Mouse (Mus musculus) testis, adult 2 months (tissue): ENCODE measurements around the gene Chst4. TPM values are rescaled to one million over a fixed set of nuclear protein-coding genes. Genes with fewer than 3 reads are reported as not detected.

Source experiments
- H3K27ac ChIP-seq: fragments of 200-500 bp; 2 replicates; pipeline ENCODE4 v1.5.1; 2012; ENCODE audit warnings: low read depth, low read length; ENCODE audit not compliant: control insufficient read depth, insufficient read depth
- H3K27me3 ChIP-seq: fragments of 200-500 bp; 2 replicates; pipeline ENCODE4 v1.6.1; 2012; ENCODE audit warnings: mild to moderate bottlenecking, low read length, moderate library complexity; ENCODE audit not compliant: control insufficient read depth, insufficient read depth
- H3K36me3 ChIP-seq: fragments of 200-500 bp; 2 replicates; pipeline ENCODE4 v1.6.1; 2012; ENCODE audit warnings: mild to moderate bottlenecking, low read length; ENCODE audit not compliant: control insufficient read depth, insufficient read depth
- H3K4me1 ChIP-seq: fragments of 200-500 bp; 2 replicates; pipeline ENCODE4 v1.6.1; 2012; ENCODE audit warnings: low read length; ENCODE audit not compliant: control insufficient read depth, insufficient read depth
- H3K4me3 ChIP-seq: fragments of 200-500 bp; 2 replicates; pipeline ENCODE4 v1.5.1; 2012; ENCODE audit warnings: low read depth, mild to moderate bottlenecking, low read length, moderate library complexity, mixed read lengths; ENCODE audit not compliant: control insufficient read depth
- CTCF ChIP-seq: fragments of 200-500 bp; IDR thresholded peaks from 2 replicates; pipeline ENCODE4 v1.5.1; 2012; ENCODE audit warnings: low read depth, mild to moderate bottlenecking, inconsistent platforms, low read length, moderate library complexity; ENCODE audit not compliant: control insufficient read depth, insufficient read depth, insufficient replicate concordance
- POLR2A ChIP-seq: fragments of 200-500 bp; IDR thresholded peaks from 2 replicates; pipeline ENCODE4 v1.6.1; 2012; ENCODE audit warnings: low read depth, mild to moderate bottlenecking, inconsistent platforms, low read length, moderate library complexity; ENCODE audit not compliant: control insufficient read depth
- polyA plus RNA-seq: library from polyadenylated mRNA; depleted of rRNA; stranded (reverse); fragments of >200 nt; gene quantifications from 2 replicates; pipeline ENCODE4 v1.2.3, GENCODE M21; 2012; rRNA removed

Gene Chst4
- polyA plus RNA-seq, 1 experiment: 0.14 TPM

- Histone ChIP-seq H3K4me3 (no peak overlapping the region), H3K27ac (no peak overlapping the region), H3K4me1 (peaks cover 6% of the 10 kb centered on the region), H3K27me3 (no peaks in the 10 kb centered on the region), H3K36me3 (no peaks in the 10 kb centered on the region)
- TF ChIP-seq POLR2A (no peak), CTCF (no peak)
Observed at GRCm38 (mm10) chr8:109979339-109979738, 60.2 kb downstream of the Chst4 start.

Other genes with a start within 250 kb of the Chst4 start
- 2.8 and 2.9 TPM in 2 replicates for gene Phlpp2, start 171.2 kb downstream of the Chst4 start, polyA plus RNA-seq
- gene Marveld3, start 77.5 kb downstream of the Chst4 start, polyA plus RNA-seq: 0.80 and 1.3 TPM in 2 replicates
- 0.05 TPM in 1 of 2 replicates, not detected in the other for gene Tat, start 49.3 kb downstream of the Chst4 start, polyA plus RNA-seq
- gene Zfp612, start 40.0 kb upstream of the Chst4 start, polyA plus RNA-seq: 4.7 and 4.9 TPM in 2 replicates
- 1.5 and 2.2 TPM in 2 replicates for gene Gm21964, start 61.5 kb upstream of the Chst4 start, polyA plus RNA-seq
- gene Gm17720, start 63.0 kb upstream of the Chst4 start, polyA plus RNA-seq: not detected in 2 replicates
- 0.20 and 0.25 TPM in 2 replicates for gene Calb2, start 128.5 kb upstream of the Chst4 start, polyA plus RNA-seq
- gene Cmtr2, start 175.9 kb upstream of the Chst4 start, polyA plus RNA-seq: 1.2 and 1.6 TPM in 2 replicates
- gene Hydin, start 227.2 kb upstream of the Chst4 start, polyA plus RNA-seq: 32.6 and 33.2 TPM in 2 replicates